Mouse (Mus musculus) cerebellum, adult 8-10 months (tissue): Measurements from ENCODE around the gene St6gal1.

Source experiments
- DNase-seq: peaks from one replicate; pipeline ENCODE4 v3.0.0; 2022

St6gal1 gene

GRCm38 (mm10) chr16:23364328-23364990 is 139.9 kb downstream of the St6gal1 start:
- DNase-seq: no peak

GRCm38 (mm10) chr16:23369124-23369523 is 144.6 kb downstream of the St6gal1 start:
- DNase-seq: no peak

- DNase-seq: no peak
Observed at GRCm38 (mm10) chr16:23370724-23371123, 146.2 kb downstream of the St6gal1 start.

GRCm38 (mm10) chr16:23372340-23372739 is 147.8 kb downstream of the St6gal1 start:
- DNase-seq: no peak

- no peak for DNase-seq
Observed at GRCm38 (mm10) chr16:23374068-23374467, 149.5 kb downstream of the St6gal1 start.

- DNase-seq: no peak
Observed at GRCm38 (mm10) chr16:23374938-23375337, 150.4 kb downstream of the St6gal1 start.

GRCm38 (mm10) chr16:23376189-23376588 is 151.6 kb downstream of the St6gal1 start:
- DNase-seq: no peak

GRCm38 (mm10) chr16:23379536-23380230 is 155.1 kb downstream of the St6gal1 start:
- DNase-seq: no peak

GRCm38 (mm10) chr16:23384304-23384703 is 159.8 kb downstream of the St6gal1 start:
- no peak for DNase-seq

GRCm38 (mm10) chr16:23397931-23398330 is 173.4 kb downstream of the St6gal1 start:
- DNase-seq: no peak

GRCm38 (mm10) chr16:23401463-23401862 is 176.9 kb downstream of the St6gal1 start:
- DNase-seq: no peak

- DNase-seq: no peak
Observed at GRCm38 (mm10) chr16:23401959-23402358, 177.4 kb downstream of the St6gal1 start.

GRCm38 (mm10) chr16:23403008-23403755 is 178.6 kb downstream of the St6gal1 start:
- peak; percentile 35 for DNase-seq
